Mouse (Mus musculus) heart, embryonic 13.5 days (tissue): ENCODE measurements around the gene Olfr12. TPM values are rescaled to one million over a fixed set of nuclear protein-coding genes. Genes with fewer than 3 reads are reported as not detected.

Experiments used
- ATAC-seq: fragments of 200-750 bp; cut with Nextera tagmentation; 2 replicates; pipeline ENCODE4 v1.8.0; 2017; ENCODE audit warnings: moderate TSS enrichment; ENCODE audit not compliant: insufficient number of reproducible peaks, low FRiP score, low TSS enrichment; ENCODE audit errors: extremely low read depth
- H3K27ac ChIP-seq: fragments of 300-500 bp; sonication (generic); replicated peaks from 2 replicates; pipeline ENCODE4 v1.5.1; 2015; ENCODE audit warnings: moderate library complexity, mild to moderate bottlenecking, inconsistent platforms
- H3K27me3 ChIP-seq: fragments of 300-500 bp; sonication (generic); replicated peaks from 2 replicates; pipeline ENCODE4 v1.6.1; 2015; ENCODE audit warnings: mild to moderate bottlenecking, inconsistent platforms
- H3K36me3 ChIP-seq: fragments of 300-500 bp; sonication (generic); 2 replicates; pipeline ENCODE4 v1.6.1; 2015; ENCODE audit warnings: mild to moderate bottlenecking, inconsistent platforms
- H3K4me1 ChIP-seq: fragments of 300-500 bp; sonication (generic); 2 replicates; pipeline ENCODE4 v1.6.1; 2015; ENCODE audit warnings: inconsistent platforms
- H3K4me2 ChIP-seq: fragments of 300-500 bp; sonication (generic); 2 replicates; pipeline ENCODE4 v1.6.1; 2015; ENCODE audit warnings: inconsistent platforms, mild to moderate bottlenecking, moderate library complexity
- H3K4me3 ChIP-seq: fragments of 300-500 bp; sonication (generic); 2 replicates; pipeline ENCODE4 v1.5.1; 2015; ENCODE audit warnings: moderate library complexity, mild to moderate bottlenecking, inconsistent platforms
- H3K9ac ChIP-seq: fragments of 300-500 bp; sonication (generic); 2 replicates; pipeline ENCODE4 v1.6.1; 2015; ENCODE audit warnings: inconsistent platforms, mild to moderate bottlenecking, moderate library complexity
- H3K9me3 ChIP-seq: fragments of 300-500 bp; sonication (generic); 2 replicates; pipeline ENCODE4 v1.6.1; 2016; ENCODE audit warnings: inconsistent platforms
- WGBS: fragments of 180-500 bp; shearing (Covaris S2); methylation state at CpG from one replicate; pipeline ENCODE4 v1.1.7; 2015; ENCODE audit warnings: mixed read lengths; 5-methylcytosine and 5-hydroxymethylcytosine counted together
- polyA plus RNA-seq: library from polyadenylated mRNA; unstranded; fragments of >200 nt; fragmentation: Nextera tagmentation; extraction: Ambion mirVana; gene quantifications from 2 replicates; pipeline ENCODE4 v1.2.1, GENCODE M21; 2015

The Olfr12 gene
- polyA plus RNA-seq, 1 experiment from 2014 or later = not detected

DNA sequence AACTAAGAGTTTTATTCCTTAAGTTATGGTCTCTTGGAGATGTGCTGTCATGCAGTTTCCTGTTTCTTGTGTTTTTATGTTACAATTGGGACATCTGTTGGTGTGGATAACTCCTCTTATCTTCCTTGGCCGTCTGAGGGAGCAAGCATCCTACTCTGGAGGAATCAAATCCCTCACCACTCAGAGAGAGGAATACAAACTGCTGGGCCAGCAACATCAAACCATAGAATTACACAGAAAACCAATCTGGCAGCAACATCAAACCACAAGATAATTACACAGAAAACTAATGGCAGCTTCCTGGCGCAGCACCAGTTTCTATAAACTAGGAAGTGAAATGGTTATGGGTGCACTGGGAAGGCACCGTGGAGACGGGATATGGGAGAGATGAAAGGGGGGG lies 10.6 kb downstream of the Olfr12 start:
- no peak overlapping the region for H3K4me2 ChIP-seq
- H3K4me1 ChIP-seq = no peaks in the 10 kb centered on the region
- H3K36me3 ChIP-seq = no peaks in the 10 kb centered on the region
- no peaks in the 10 kb centered on the region for H3K9me3 ChIP-seq
- no peak overlapping the region for H3K9ac ChIP-seq
- H3K4me3 ChIP-seq = no peak overlapping the region
- H3K27me3 ChIP-seq = 0 out of 2 replicates have a peak, but pooled peaks cover 20% of the 10 kb centered on the region
- WGBS = 65% methylated on average over 4 of the region's 4 CpGs
- no peak for ATAC-seq
- H3K27ac ChIP-seq = no peak overlapping the region

DNA sequence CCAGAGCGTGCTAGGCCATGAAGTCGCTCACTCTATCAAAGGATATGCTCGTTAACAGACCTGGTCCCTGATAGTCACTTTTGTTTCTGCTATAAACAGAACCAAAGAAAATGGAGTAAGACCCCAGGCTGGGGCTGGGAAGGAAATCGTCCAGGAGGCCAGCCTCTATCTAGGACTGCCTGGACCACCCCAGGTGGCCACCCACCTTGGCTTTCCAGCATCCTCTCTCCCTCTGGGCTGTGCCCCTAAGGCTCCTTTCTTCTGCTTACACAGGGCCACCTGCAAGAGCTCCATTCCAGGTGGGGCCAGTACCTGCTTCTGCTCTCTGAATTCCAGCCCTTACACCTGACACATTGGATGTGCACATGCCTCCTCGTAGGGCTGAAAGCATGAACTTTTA lies 14.6 kb downstream of the Olfr12 start:
- H3K9me3 ChIP-seq = no peaks in the 10 kb centered on the region
- H3K4me1 ChIP-seq = 0 out of 2 replicates have a peak, but pooled peaks cover 3% of the 10 kb centered on the region
- H3K27ac ChIP-seq = no peak overlapping the region
- no peak overlapping the region for H3K4me2 ChIP-seq
- 67% methylated on average over 5 of the region's 5 CpGs for WGBS
- H3K4me3 ChIP-seq = no peak overlapping the region
- H3K9ac ChIP-seq = no peak overlapping the region
- ATAC-seq = no peak
- 0 out of 2 replicates have a peak, but pooled peaks cover 16% of the 10 kb centered on the region for H3K27me3 ChIP-seq
- H3K36me3 ChIP-seq = peaks cover 14% of the 10 kb centered on the region

DNA sequence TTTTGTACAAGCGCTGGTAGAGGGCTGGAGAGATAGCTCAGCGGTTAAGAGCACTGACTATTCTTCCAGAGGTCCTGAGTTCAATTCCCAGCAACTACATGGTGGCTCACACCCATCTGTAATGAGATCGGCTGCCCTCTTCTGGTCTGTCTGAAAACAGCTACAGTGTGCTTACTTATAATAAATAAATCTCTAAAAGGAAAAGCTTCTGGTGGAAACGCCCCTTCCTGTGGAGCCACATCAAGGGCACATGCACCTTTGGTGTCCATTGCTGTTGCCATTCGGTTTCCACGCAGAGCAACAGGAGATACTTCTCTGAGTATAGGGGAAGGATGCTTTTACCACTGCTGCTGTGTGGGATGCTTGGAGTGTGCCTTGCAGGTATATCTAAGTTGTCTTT lies 15.4 kb downstream of the Olfr12 start:
- H3K4me1 ChIP-seq = 0 out of 2 replicates have a peak, but pooled peaks cover 3% of the 10 kb centered on the region
- no peak overlapping the region for H3K27ac ChIP-seq
- H3K36me3 ChIP-seq = peaks cover 21% of the 10 kb centered on the region
- no peaks in the 10 kb centered on the region for H3K9me3 ChIP-seq
- H3K4me3 ChIP-seq = no peak overlapping the region
- H3K4me2 ChIP-seq = no peak overlapping the region
- no peak for ATAC-seq
- WGBS = 62% methylated on average over 6 of the region's 6 CpGs
- 0 out of 2 replicates have a peak, but pooled peaks cover 16% of the 10 kb centered on the region for H3K27me3 ChIP-seq
- no peak overlapping the region for H3K9ac ChIP-seq

DNA sequence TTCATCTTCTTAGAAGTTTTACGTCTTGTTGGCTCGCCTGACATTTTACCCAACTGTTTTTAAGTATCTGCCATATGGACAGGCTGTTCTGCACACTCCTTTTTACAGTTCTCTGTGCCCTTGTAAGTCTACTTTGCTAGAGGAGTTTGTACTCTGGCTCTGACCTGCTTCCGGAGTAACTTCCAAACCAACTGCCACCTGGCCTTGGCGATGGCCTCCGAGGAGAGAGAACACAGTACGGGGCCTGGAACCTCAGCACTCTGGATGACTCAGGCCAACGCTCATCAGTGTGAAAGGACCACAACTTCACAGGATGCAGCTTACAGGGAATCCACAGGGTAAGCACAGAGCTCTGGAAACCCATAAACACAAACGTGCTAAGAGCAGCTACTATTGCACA lies 16.1 kb downstream of the Olfr12 start:
- Histone ChIP-seq H3K36me3 (peaks cover 29% of the 10 kb centered on the region), H3K9ac (no peak overlapping the region), H3K4me3 (no peak overlapping the region), H3K9me3 (no peaks in the 10 kb centered on the region), H3K4me2 (no peak overlapping the region), H3K27me3 (0 out of 2 replicates have a peak, but pooled peaks cover 16% of the 10 kb centered on the region), H3K4me1 (0 out of 2 replicates have a peak, but pooled peaks cover 3% of the 10 kb centered on the region), H3K27ac (no peak overlapping the region)
- WGBS = 81% methylated on average over 8 of the region's 8 CpGs
- no peak for ATAC-seq

DNA sequence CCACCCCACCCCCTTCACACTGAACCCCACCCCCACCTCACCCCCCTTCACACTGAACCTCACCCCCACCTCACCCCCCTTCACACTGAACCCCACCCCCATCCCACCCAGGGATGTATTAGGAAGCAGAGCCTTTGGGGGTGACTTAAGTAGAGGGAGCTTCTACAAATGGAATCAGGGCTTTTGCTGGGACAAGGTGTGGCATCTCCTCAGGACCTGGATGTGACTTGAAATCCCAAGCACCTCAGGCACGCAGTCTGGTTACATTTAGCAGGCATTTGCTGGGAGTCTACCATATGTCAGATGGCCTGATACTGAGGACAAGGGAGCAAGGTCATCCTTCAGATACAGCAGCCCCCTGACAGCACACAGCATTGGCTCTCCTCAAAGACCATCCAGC lies 17.0 kb downstream of the Olfr12 start:
- Histone ChIP-seq H3K27ac (no peak overlapping the region), H3K4me3 (no peak overlapping the region), H3K36me3 (peaks cover 38% of the 10 kb centered on the region), H3K9ac (no peak overlapping the region), H3K4me2 (no peak overlapping the region), H3K4me1 (0 out of 2 replicates have a peak, but pooled peaks cover 3% of the 10 kb centered on the region), H3K27me3 (0 out of 2 replicates have a peak, but pooled peaks cover 16% of the 10 kb centered on the region), H3K9me3 (no peaks in the 10 kb centered on the region)
- 43% methylated on average over 1 of the region's 1 CpGs for WGBS
- ATAC-seq = no peak

DNA sequence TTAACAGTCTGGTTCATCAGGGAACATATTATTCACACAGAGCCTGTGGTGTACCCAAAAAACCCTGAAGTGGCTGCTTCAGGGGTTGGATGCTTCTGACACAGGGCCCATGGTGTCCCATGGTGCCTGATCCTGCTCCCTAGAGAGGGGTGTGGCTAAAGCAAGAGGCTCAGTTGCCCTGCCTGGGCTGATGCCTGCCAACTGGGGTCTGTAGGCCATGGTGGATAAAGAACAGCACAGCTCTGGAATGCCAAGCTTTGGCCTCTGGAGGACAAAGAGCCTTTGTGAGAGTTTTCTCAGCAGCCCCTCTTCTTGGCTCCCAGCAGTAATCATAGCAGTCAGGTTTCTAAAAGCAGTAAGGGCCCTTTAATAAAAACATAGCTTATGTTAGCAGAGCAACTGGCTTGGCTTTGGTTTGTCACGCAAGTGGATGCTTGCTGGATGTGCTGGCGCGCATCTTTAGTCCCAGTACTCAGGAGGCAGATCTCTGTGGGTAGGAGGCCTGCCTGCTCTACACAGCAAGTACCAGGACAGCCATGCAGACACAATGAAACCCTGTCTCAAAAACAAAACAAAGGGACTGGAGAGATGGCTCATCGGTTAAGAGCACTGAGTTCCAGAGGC lies 17.5 kb downstream of the Olfr12 start:
- Histone ChIP-seq H3K36me3 (peaks cover 39% of the 10 kb centered on the region), H3K4me3 (no peak overlapping the region), H3K9me3 (no peaks in the 10 kb centered on the region), H3K27me3 (0 out of 2 replicates have a peak, but pooled peaks cover 16% of the 10 kb centered on the region), H3K4me1 (peaks cover 5% of the 10 kb centered on the region; the same call in 1 of the 2 replicates), H3K27ac (no peak overlapping the region), H3K4me2 (no peak overlapping the region), H3K9ac (no peak overlapping the region)
- 81% methylated on average over 4 of the region's 4 CpGs for WGBS
- no peak; the same call in 1 of the 2 replicates for ATAC-seq

DNA sequence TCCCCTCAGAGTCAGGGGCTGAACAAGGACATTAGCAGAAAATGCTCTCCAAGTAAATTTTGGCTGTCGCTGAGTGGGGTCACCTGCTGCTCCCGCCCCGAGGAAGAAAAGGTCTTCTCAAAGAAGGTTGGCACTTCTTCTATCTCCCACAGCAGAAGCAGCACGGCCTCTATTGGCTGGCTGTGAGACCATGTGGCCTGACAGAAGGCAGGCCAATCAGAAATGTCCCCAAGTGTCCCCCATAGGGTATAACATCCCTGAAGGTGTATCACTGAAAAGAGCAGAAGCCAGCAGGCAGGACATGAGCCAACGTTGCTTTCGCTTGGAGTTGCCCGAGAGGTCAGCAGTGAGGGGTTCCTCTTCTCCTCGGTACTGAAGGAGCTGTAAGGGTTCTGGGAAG lies 18.4 kb downstream of the Olfr12 start:
- Histone ChIP-seq H3K36me3 (peaks cover 39% of the 10 kb centered on the region), H3K4me1 (peaks cover 14% of the 10 kb centered on the region), H3K27me3 (0 out of 2 replicates have a peak, but pooled peaks cover 11% of the 10 kb centered on the region), H3K9ac (no peak overlapping the region), H3K4me3 (no peak overlapping the region), H3K4me2 (no peak overlapping the region), H3K9me3 (no peaks in the 10 kb centered on the region), H3K27ac (no peak overlapping the region)
- ATAC-seq = no peak
- 76% methylated on average over 8 of the region's 8 CpGs for WGBS

DNA sequence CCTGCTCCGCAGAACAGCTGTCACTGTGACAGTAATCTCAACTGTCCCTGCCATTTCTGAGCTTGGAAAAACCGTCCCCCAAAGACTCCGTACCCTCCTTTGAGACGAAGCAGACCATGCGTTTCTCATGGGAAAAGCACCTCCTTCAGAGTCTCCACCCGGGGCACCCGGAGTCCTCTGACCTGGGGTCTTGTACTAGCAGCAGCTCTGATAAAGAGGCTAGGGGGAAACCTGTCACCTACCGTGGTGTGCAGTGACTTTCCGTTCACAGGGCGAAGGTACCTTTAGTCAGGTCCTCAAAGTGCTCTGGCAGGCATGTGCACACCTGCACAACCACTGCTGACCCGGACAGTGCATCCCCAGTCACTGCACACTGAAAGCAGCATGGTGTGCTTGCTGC lies 19.1 kb downstream of the Olfr12 start:
- Histone ChIP-seq H3K36me3 (peaks cover 39% of the 10 kb centered on the region), H3K9ac (no peak overlapping the region), H3K27me3 (0 out of 2 replicates have a peak, but pooled peaks cover 6% of the 10 kb centered on the region), H3K4me1 (peaks cover 16% of the 10 kb centered on the region), H3K9me3 (no peaks in the 10 kb centered on the region), H3K4me2 (no peak overlapping the region), H3K4me3 (no peak overlapping the region), H3K27ac (no peak overlapping the region)
- no peak for ATAC-seq
- 89% methylated on average over 11 of the region's 11 CpGs for WGBS

DNA sequence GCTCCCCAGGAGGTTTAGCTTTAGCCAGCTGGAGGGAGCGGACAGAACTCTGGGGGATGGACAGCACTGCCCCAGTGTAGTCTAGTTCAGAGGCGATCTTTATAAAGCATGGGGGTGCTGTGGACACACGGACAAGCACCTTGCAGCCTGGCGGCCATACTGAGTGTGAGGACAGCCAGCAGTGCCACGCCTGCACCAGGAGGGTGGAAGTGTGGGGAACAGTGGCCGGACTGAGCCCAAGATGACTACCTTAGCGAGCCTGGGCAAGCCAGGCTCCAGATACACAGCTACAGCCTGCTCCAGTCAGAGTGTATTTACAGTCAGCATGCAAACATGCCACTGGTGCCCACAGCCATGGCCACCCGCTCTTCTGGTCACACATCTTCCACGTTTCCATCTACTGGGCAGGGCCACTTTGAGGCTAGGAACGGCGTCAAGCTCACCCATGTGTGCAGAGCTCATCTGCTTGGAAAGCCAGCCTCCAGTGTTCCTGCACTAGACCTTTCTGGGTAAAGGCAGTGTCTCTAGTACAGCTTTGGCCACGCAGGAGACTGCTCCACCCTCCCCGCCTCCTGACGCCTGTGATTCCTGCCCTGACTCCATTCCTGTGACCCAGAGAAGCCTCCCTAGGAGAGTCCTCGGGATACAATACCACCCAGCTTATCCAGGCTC lies 20.0 kb downstream of the Olfr12 start:
- Histone ChIP-seq H3K9me3 (no peaks in the 10 kb centered on the region), H3K27me3 (no peaks in the 10 kb centered on the region), H3K4me3 (no peak overlapping the region), H3K27ac (no peak overlapping the region), H3K4me1 (peaks cover 22% of the 10 kb centered on the region), H3K36me3 (peaks cover 39% of the 10 kb centered on the region), H3K9ac (no peak overlapping the region), H3K4me2 (no peak overlapping the region)
- no peak for ATAC-seq
- WGBS = 88% methylated on average over 15 of the region's 15 CpGs

DNA sequence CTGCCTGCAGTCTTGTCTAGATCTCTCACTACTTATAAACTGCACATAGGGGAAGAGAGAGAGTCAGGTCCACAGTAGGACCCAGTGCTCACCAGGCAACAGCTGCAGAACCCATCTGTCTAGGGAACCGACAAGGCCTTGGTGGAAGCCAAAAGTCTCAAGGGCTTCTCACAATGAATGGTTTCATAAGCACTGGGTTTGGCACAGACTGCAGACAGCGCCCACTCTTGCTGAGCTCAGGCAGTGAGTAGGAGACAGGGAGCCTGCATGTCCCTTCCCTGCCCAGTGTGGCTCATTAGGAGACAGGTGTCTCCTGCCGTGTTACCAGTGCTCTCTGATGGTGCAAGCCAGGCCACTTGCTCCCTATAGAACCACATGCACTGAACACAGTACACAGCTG lies 20.6 kb downstream of the Olfr12 start:
- Histone ChIP-seq H3K36me3 (peaks cover 39% of the 10 kb centered on the region), H3K4me1 (peaks cover 22% of the 10 kb centered on the region), H3K9ac (no peak overlapping the region), H3K9me3 (no peaks in the 10 kb centered on the region), H3K27ac (no peak overlapping the region), H3K4me2 (no peak overlapping the region), H3K4me3 (no peak overlapping the region), H3K27me3 (no peaks in the 10 kb centered on the region)
- WGBS = 85% methylated on average over 3 of the region's 3 CpGs
- ATAC-seq = no peak

DNA sequence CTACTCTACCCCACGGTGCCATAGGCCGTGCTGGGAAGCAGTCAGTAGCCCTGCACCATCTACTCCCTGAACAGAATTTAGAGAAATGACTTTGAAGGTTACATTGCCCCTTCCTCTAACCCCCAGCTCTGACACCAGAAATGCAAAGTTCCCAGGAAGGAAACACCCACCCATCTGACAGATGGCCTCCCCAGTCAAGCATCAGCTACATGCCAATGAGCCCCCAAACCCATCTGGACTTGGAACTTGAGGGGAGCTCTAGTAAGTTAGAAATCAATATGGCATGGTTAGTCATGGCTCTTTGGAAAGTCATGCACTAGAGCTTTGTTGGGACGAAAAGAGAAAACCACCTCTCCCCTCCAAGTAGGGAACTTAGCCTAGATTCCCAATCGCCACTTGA lies 21.1 kb downstream of the Olfr12 start:
- Histone ChIP-seq H3K4me2 (no peak overlapping the region), H3K9me3 (no peaks in the 10 kb centered on the region), H3K9ac (no peak overlapping the region), H3K27me3 (no peaks in the 10 kb centered on the region), H3K36me3 (peaks cover 39% of the 10 kb centered on the region), H3K4me1 (peaks cover 22% of the 10 kb centered on the region), H3K27ac (no peak overlapping the region), H3K4me3 (no peak overlapping the region)
- 91% methylated on average over 4 of the region's 4 CpGs for WGBS
- ATAC-seq = no peak
